Mouse (Mus musculus): ENCODE data around the gene 4930595D18Rik.

Gene 4930595D18Rik

GRCm38 (mm10) chr12:111165146-111165812 is 19.0 kb downstream of the 4930595D18Rik start:
- peak; percentile 59 to 62 for DNase-seq

GRCm38 (mm10) chr12:111164310-111164751 is 20.0 kb downstream of the 4930595D18Rik start:
- peak; percentile 92 to 93 for DNase-seq

DNA sequence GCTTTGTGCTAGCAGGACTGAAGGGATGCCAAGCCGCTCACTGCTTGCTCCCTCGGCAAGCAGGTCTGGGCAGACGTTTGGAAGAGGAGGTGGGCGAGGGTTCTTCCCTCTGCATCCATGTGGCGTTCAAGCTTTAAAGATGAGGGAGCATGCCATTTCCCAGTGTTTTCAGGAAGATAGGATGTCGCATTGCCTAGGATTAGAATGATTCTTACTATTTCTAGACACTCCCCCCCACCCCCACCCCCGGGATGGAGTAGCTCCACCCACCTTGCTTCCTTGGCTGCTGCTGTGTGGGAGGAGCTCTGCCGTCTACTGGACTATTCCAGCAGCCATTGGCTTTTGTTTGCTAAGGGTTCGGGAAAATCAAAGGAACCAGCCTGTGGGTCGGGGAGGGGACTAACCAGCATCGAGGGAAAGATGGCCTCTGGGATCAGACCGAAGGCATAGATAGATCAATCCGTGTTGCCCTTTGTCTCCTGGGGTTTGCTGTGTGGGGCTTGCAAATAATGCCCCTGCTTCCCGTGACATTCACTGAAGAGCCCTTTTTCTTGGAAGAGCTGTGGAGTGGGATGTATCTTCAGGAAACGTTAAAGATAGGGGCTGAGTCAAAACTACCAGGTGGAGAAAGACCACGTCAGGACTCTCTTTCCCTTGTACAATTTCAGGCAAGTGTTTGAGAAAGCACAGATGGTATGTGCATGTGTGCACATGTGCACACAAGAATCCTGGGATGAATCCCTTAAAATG is 21.8 kb downstream of the 4930595D18Rik start:
- DNase-seq, result peak; percentile 48 to 49

GRCm38 (mm10) chr12:111161943-111162311 is 22.4 kb downstream of the 4930595D18Rik start:
- no peak for DNase-seq

DNA sequence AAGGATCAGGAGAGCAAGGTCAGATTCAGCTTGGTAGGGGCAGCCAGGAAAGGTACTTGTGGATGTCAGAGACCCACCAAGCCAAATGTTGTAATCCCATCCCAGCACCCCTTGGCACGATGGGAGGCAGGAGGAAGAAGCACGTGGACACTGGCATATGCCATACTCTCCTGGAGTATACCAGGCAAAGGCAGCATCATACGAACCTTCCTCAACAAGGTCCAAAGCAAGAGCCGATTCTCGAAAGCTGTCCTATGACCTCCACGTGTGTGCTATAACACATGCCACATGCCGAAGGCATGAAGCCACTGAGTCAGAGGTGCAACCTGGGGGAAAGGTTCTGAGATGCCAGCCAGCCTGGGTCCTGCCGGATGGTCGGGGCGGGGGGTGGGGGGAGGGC is 23.4 kb downstream of the 4930595D18Rik start:
- DNase-seq, result no peak

- peak; percentile 74 to 78 for DNase-seq
These were observed 24.4 kb downstream of the 4930595D18Rik start for GRCm38 (mm10) chr12:111159659-111160428.

DNA sequence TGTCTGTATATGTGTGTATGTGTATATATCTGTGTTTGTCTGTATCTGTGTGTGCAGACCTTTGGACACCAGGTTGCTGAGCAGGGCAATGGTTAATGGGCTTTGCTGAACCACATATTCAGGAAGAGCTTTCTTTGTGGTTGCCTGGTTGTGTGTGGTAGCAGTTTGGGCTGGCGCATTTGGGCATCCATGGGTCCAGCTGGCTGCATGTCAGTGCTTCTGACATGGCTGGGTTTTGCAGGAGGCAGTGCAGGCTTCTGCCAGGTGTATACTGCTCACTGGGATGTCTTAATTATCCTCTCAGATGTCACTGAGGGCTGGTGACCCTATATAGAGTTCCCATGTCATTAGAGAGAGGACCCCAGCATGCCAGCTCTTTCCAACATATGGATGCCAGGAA is 28.5 kb downstream of the 4930595D18Rik start:
- no peak for DNase-seq

GRCm38 (mm10) chr12:111154641-111155040 is 29.6 kb downstream of the 4930595D18Rik start:
- no peak for DNase-seq

- DNase-seq, result no peak
These were observed 30.3 kb downstream of the 4930595D18Rik start for GRCm38 (mm10) chr12:111153946-111154345.

GRCm38 (mm10) chr12:111152981-111153710 is 31.1 kb downstream of the 4930595D18Rik start:
- no peak for DNase-seq

DNA sequence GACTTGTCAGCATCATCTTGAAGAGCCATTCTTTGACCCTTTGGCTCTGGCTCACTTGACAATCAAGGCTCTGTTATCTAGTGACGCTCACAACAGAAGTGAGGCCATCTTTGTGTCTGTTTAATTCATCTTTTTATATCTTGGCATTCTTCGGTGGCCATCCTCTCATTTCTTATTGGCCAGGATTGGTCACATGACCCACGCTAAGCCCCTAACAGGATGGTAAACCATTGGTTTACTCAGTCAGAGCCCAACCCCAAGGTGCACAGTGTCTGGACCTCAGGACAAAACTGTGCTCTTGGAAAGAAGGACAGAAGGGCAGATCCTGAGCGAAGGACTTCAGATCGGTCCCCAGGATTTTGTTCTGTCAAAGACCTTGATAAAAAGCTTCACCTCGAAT is 31.7 kb downstream of the 4930595D18Rik start:
- DNase-seq, result no peak

DNA sequence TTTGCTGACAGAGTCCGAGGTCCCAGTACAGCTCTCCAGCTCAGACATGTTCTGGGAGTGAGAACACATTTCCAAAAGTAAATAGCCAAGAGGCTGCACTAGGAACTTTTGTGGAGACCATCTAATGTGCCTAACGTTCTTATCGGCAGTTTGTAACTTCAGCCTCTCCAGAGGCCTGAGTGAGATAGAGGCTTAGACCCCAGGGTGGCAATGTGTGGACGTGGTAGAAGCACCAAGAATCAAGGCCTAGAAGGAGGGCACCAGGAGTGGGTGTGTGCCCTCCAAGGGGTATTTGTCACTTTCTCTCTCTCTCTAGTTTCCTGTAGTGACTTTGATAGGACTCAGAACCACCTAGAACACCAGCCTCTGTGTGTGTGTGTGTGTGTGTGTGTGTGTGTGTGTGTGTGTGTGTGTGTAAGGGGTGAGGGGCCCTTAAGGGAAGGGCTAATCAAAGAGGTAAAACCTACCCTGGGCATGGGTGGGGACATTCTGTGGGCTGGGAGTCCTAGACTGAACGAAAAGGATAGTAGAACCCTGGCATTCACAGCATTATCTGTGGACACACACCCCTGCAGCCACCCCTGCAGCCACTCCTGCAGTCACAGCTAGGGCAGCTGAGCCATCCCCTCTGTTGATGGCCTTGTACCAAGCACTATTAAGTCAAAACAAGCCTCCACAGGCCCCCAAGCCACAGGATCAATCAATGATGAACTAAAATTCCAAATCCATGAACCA is 32.7 kb downstream of the 4930595D18Rik start:
- no peak for DNase-seq

DNA sequence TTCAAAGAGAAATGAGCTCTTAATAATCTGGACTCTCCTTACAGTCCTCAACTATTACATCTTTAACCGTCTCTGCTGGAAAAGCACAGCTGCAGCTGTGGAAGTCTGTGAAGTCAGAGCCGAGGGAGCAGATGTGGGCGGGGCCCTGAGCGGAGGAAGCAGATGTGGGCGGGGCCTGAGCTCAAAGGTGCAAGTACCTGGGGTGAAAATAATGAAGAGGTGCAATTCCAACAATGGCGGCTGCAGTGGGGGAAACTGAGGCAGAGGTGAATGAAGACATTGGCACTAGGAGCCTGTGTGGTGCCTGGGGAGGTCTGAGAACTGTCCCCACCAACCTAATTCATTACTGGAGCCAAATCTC is 34.1 kb downstream of the 4930595D18Rik start:
- DNase-seq, result peak in 1 of 2 experiments; percentile 53

DNA sequence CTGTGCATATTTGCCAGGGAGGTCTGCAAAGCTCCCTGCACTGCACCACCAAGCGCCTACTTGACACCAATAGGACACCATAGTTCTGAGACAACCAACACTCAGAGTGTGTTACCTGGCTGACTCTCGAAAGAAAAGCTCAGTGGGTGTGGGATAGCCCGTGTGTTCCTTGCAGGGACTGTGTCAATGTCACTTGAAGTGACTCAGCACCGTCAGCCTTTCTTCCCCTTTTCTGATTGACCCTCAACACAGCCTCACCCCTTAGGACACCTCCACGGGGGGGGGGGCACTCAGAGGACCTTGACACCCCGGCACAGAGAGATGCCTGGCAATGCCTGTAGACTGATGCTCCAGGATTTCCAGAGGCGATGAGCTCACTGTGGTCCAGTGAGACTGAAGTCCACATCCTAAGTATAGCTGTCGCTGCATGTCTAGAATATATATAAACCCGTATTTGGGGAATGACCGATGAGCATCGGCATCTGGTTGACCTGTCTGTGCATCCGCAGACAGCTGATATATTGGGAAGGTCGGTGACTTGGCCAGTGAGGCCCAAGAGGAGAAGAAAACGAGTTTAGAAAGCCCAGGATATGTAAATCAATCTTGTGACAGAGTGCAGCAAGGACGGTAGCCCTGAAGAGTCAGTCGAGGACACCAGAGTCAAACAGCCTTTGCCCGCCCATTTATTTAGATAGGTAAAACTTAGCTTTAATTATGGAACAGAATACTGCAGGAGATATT is 34.6 kb downstream of the 4930595D18Rik start:
- no peak for DNase-seq

DNA sequence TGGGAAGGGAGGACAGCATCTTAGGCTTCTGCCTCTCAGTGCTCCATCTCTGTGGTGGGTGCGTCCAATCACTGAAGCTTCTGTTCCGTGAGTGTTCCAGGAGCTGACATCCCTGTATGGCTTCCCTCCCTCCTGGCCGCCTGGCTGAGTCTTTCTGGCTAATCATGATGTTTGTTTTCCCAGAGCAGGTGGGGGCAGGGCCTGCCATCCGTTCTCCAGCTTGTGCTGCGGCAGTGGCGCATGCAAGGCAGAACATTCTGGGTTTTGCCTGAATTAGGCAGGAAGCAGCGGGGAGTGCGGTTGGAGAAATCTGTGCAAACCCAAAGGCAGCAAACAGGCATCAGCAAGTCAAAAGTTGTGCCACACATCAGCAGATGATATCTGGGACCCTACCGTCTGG is 39.0 kb downstream of the 4930595D18Rik start:
- DNase-seq, result no peak

DNA sequence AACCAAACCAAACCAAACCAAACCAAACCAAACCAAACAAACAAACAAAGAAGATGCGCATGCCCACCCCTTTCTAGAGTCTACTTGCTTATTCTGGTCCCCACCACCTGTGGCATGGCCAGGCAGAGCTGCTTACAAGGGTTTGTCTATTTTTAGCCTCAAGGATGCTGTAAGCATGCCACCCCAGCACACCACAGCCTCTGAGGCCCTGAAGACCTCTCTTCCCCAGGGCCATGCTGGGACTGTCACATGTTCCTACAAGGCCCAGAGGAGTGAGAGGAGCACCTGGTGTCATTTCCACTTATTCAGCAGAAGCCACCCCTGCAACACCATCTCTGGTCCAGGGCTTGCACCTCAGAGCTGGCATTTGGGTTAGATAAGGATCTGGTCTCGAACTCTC is 39.7 kb downstream of the 4930595D18Rik start:
- no peak for DNase-seq

DNA sequence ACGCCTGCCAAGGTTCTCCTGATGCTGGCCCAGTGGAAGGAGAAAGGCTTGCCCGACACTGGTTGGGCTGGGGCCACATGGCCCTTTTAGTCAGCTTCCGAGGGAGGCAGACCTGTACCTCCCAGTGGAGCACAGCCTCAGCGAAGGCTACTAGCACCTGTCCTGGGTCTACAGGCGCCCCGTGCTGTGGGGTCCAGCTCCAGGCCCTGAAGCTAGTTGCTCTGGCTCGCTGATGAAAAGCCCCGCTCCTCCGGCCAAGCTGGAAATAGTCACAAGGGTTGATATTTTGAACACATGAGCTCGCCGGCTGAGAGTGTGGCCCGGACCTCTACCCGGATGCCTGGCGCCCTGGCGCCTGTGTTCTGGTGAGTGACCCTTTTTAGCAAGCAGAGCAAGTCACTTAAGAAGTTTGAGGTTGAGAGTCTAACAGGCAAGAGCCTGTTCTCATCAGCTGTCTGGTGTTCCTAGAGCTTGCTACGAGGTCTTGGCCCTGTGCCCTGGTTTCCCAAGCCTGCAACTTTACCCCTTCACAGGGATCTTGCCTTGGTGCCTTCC is 40.7 kb downstream of the 4930595D18Rik start:
- peak; percentile 26 to 63 for DNase-seq

DNA sequence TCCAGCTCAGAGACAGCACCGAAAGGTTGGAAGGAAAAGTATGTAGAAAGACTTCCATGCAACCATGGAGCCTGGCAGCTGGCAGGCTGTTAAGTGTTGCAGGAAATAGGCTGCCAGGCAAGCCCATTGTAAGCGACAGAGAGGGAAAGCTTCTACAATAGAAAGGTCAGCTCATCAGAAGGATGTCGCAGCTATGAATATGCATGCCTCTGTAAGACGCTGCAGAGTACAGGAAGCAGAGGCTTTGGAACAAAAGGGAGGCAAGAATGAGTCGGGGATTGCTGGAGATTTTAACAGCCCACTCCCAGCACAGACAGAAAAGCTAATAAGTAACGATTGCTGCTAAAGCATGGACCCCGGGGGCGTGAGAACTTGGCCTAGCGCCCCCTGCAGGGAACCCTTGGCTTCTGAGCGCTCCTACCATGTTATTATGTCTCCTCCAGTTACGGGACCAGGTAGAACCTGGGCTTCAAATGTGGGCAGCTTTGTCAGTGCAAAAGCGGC is 41.2 kb downstream of the 4930595D18Rik start:
- peak; percentile 38 to 46 for DNase-seq

DNA sequence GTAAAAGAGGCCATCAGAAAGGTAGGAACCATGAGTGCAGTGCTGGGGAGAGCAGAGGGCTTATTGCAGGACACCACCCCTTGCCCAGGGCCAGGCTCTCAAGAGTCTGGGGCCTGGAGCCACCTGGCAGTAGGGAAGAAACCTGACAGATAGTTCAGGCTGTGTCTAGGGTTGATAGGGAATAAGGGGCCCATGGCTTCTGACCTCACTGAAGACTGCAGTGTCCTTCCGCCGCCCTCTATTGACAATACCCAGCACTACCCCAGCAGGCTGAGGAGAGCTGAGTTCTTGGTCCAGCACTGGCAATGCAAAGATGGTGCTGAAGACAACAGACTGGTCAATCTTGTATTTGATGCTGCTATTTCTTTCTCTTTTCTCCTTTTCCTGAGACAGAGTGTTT is 47.2 kb downstream of the 4930595D18Rik start:
- no peak for DNase-seq

DNA sequence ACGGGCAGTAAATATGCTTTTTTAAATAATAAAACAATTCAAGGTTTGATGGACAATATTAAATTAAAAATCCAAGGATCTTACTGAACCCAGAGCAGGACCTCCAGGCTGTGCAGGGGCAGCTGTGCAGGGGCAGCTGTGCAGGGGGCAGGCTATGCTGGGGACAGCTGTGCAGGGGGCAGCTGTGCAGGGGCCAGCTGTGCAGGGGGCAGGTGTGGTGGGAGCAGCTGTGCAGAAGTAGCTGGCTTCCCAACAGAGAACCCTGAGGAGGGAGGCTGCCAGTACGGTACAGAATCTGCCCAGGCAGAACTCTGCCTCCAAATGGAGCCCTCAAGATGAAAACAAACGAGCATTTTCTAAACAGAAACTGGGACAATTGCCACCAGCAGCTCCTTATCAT is 48.3 kb downstream of the 4930595D18Rik start:
- no peak for DNase-seq
